17 mouse cellular contexts compared by ENCODE assay signal in genomic region chr4:141331446-141331845, GRCm38 (mm10). TPM values are rescaled to one million over a fixed set of nuclear protein-coding genes. Genes with fewer than 3 reads are reported as not detected.
"Had no signal": no experiment of that assay in that cellular context is flagged by ENCODE, and none has a peak within 500 bp of the region (broad histone marks: within the 10 kb centered on the region; RNA-seq: fewer than 3 reads in every experiment).

No protein-coding gene starts in this region.

- DNase-seq: retina, postnatal 1 day; right cerebral cortex, adult 18-20 months; right cerebral cortex, postnatal 14 days; right cerebral cortex, postnatal 25 days; right cerebral cortex, postnatal 4 days; spleen, adult 18-20 months; thymus, adult 18-20 months; thymus, adult 2 months; thymus, postnatal 14 days; thymus, postnatal 25 days; thymus, postnatal 36 days; thymus, postnatal 4 days had no signal

- H3K36me3 ChIP-seq: neural tube, embryonic 12.5 days; neural tube, embryonic 13.5 days; neural tube, embryonic 15.5 days; stomach, embryonic 15.5 days had no signal

- H3K9ac ChIP-seq: neural tube, embryonic 12.5 days; neural tube, embryonic 13.5 days; neural tube, embryonic 15.5 days; stomach, embryonic 15.5 days had no signal

- H3K27ac ChIP-seq: neural tube, embryonic 12.5 days; neural tube, embryonic 13.5 days; neural tube, embryonic 15.5 days; stomach, embryonic 15.5 days had no signal

- H3K4me2 ChIP-seq: neural tube, embryonic 12.5 days; neural tube, embryonic 13.5 days; neural tube, embryonic 15.5 days; stomach, embryonic 15.5 days had no signal

- H3K4me3 ChIP-seq: neural tube, embryonic 12.5 days; neural tube, embryonic 13.5 days; neural tube, embryonic 15.5 days; stomach, embryonic 15.5 days had no signal

- H3K9me3 ChIP-seq: neural tube, embryonic 12.5 days; neural tube, embryonic 13.5 days; neural tube, embryonic 15.5 days; stomach, embryonic 15.5 days had no signal

- H3K27me3 ChIP-seq: neural tube, embryonic 12.5 days; neural tube, embryonic 13.5 days; neural tube, embryonic 15.5 days; stomach, embryonic 15.5 days had no signal

RNA-seq across cellular contexts. Expression of gene Fam131c, which starts 36.6 kb away (rescaled TPM):
- total RNA-seq: neutrophil, adult 5-6 weeks had no signal
